Mouse (Mus musculus): ENCODE data around the gene Ttll5. TPM values are rescaled to one million over a fixed set of nuclear protein-coding genes. Genes with fewer than 3 reads are reported as not detected.

The Ttll5 gene
- polyA plus RNA-seq, 1 experiment from 2014 or later, result 15.5 TPM

- Histone ChIP-seq H3K9me3 (replicated peaks; ENCODE audit: control insufficient read depth, low read length) (no peaks in the 10 kb centered on the region), H3K4me1 (ENCODE audit: control insufficient read depth, insufficient read depth, low read length) (peaks cover 15% of the 10 kb centered on the region), H3K36me3 (ENCODE audit: control insufficient read depth, insufficient read depth, low read length) (no peaks in the 10 kb centered on the region), H3K4me2 (ENCODE audit: low read length) (no peak overlapping the region), H3K27me3 (replicated peaks; ENCODE audit: control insufficient read depth, insufficient read depth, low read length) (no peaks in the 10 kb centered on the region), H3K4me3 (ENCODE audit: low read depth, low read length) (no peak overlapping the region), H3K9ac (ENCODE audit: low read length) (no peak overlapping the region), H3K27ac (ENCODE audit: low read depth, low read length) (no peak overlapping the region)
- DNase-seq (ENCODE audit: low spot score) (no peak), ATAC-seq (no peak)
- 70% methylated on average over 7 of the region's 10 CpGs for WGBS
Observed at GRCm38 (mm10) chr12:86105546-86105945, 281.1 kb downstream of the Ttll5 start.

- no peak overlapping the region for H3K4me3 ChIP-seq (ENCODE audit: low read depth, low read length)
- H3K9me3 ChIP-seq (replicated peaks; ENCODE audit: control insufficient read depth, low read length), result no peaks in the 10 kb centered on the region
- WGBS, result 93% methylated on average over 9 of the region's 9 CpGs
- H3K36me3 ChIP-seq (ENCODE audit: control insufficient read depth, insufficient read depth, low read length), result no peaks in the 10 kb centered on the region
- no peak overlapping the region for H3K4me2 ChIP-seq (ENCODE audit: low read length)
- DNase-seq (ENCODE audit: low spot score) (no peak), ATAC-seq (no peak)
- H3K27me3 ChIP-seq (replicated peaks; ENCODE audit: control insufficient read depth, insufficient read depth, low read length), result no peaks in the 10 kb centered on the region
- no peak overlapping the region for H3K9ac ChIP-seq (ENCODE audit: low read length)
- H3K27ac ChIP-seq (ENCODE audit: low read depth, low read length), result no peak overlapping the region
- peaks cover 15% of the 10 kb centered on the region for H3K4me1 ChIP-seq (ENCODE audit: control insufficient read depth, insufficient read depth, low read length)
Observed at GRCm38 (mm10) chr12:86106086-86106485, 281.6 kb downstream of the Ttll5 start.

GRCm38 (mm10) chr12:86107645-86108044, 283.2 kb downstream of the Ttll5 start:
- ATAC-seq (no peak), DNase-seq (ENCODE audit: low spot score) (peak; percentile 54)
- Histone ChIP-seq H3K4me3 (ENCODE audit: low read depth, low read length) (no peak overlapping the region), H3K9ac (ENCODE audit: low read length) (no peak overlapping the region), H3K27ac (ENCODE audit: low read depth, low read length) (no peak overlapping the region), H3K36me3 (ENCODE audit: control insufficient read depth, insufficient read depth, low read length) (no peaks in the 10 kb centered on the region), H3K27me3 (replicated peaks; ENCODE audit: control insufficient read depth, insufficient read depth, low read length) (no peaks in the 10 kb centered on the region), H3K9me3 (replicated peaks; ENCODE audit: control insufficient read depth, low read length) (no peaks in the 10 kb centered on the region), H3K4me1 (ENCODE audit: control insufficient read depth, insufficient read depth, low read length) (peaks cover 14% of the 10 kb centered on the region), H3K4me2 (ENCODE audit: low read length) (no peak overlapping the region)
- 76% methylated on average over 7 of the region's 7 CpGs for WGBS

- H3K4me1 ChIP-seq (ENCODE audit: control insufficient read depth, insufficient read depth, low read length), result no peaks in the 10 kb centered on the region
- no peaks in the 10 kb centered on the region for H3K36me3 ChIP-seq (ENCODE audit: control insufficient read depth, insufficient read depth, low read length)
- DNase-seq (ENCODE audit: low spot score) (no peak), ATAC-seq (no peak)
- H3K27ac ChIP-seq (ENCODE audit: low read depth, low read length), result no peak overlapping the region
- 92% methylated on average over 4 of the region's 4 CpGs for WGBS
- no peak overlapping the region for H3K9ac ChIP-seq (ENCODE audit: low read length)
- H3K4me2 ChIP-seq (ENCODE audit: low read length), result no peak overlapping the region
- H3K4me3 ChIP-seq (ENCODE audit: low read depth, low read length), result no peak overlapping the region
- no peaks in the 10 kb centered on the region for H3K27me3 ChIP-seq (replicated peaks; ENCODE audit: control insufficient read depth, insufficient read depth, low read length)
- H3K9me3 ChIP-seq (replicated peaks; ENCODE audit: control insufficient read depth, low read length), result no peaks in the 10 kb centered on the region
Observed at GRCm38 (mm10) chr12:86109531-86109930, 285.1 kb downstream of the Ttll5 start.

- H3K4me1 ChIP-seq (ENCODE audit: control insufficient read depth, insufficient read depth, low read length), result no peaks in the 10 kb centered on the region
- H3K36me3 ChIP-seq (ENCODE audit: control insufficient read depth, insufficient read depth, low read length), result no peaks in the 10 kb centered on the region
- no peak overlapping the region for H3K27ac ChIP-seq (ENCODE audit: low read depth, low read length)
- H3K4me2 ChIP-seq (ENCODE audit: low read length), result no peak overlapping the region
- no peak overlapping the region for H3K4me3 ChIP-seq (ENCODE audit: low read depth, low read length)
- no peak for ATAC-seq
- H3K27me3 ChIP-seq (replicated peaks; ENCODE audit: control insufficient read depth, insufficient read depth, low read length), result no peaks in the 10 kb centered on the region
- peak; percentile 44 for DNase-seq (ENCODE audit: low spot score)
- H3K9ac ChIP-seq (ENCODE audit: low read length), result no peak overlapping the region
- H3K9me3 ChIP-seq (replicated peaks; ENCODE audit: control insufficient read depth, low read length), result no peaks in the 10 kb centered on the region
- WGBS, result 97% methylated on average over 2 of the region's 2 CpGs
Observed at GRCm38 (mm10) chr12:86110637-86111036, 286.2 kb downstream of the Ttll5 start.

Other genes starting within 250 kb of the Ttll5 start
- 0.24 TPM in 1 of 2 replicates, not detected in the other for gene Jdp2, start 225.6 kb upstream of the Ttll5 start, polyA plus RNA-seq (2014; fragmentation: Nextera tagmentation; extraction: Ambion mirVana)
- gene Batf, start 138.0 kb upstream of the Ttll5 start, polyA plus RNA-seq (2014; fragmentation: Nextera tagmentation; extraction: Ambion mirVana), result 0.94 and 1.5 TPM in 2 replicates
- 2.6 and 4.3 TPM in 2 replicates for gene Flvcr2, start 78.1 kb upstream of the Ttll5 start, polyA plus RNA-seq (2014; fragmentation: Nextera tagmentation; extraction: Ambion mirVana)
- 102 and 105 TPM in 2 replicates for gene Erg28, start 109 bp upstream of the Ttll5 start, polyA plus RNA-seq (2014; fragmentation: Nextera tagmentation; extraction: Ambion mirVana)